Mouse (Mus musculus) heart, adult 2 months (tissue): Measurements from ENCODE around the gene Reep6.

Experiments used
- CTCF ChIP-seq: fragments of 200-600 bp; IDR thresholded peaks from 2 replicates; pipeline ENCODE4 v1.8.1; 2022; ENCODE audit warnings: antibody characterized with exemption, mild to moderate bottlenecking, moderate library complexity
- POLR2A ChIP-seq: fragments of 200-500 bp; IDR thresholded peaks from 2 replicates; pipeline ENCODE4 v1.6.1; 2011; ENCODE audit warnings: mild to moderate bottlenecking, low read depth, low read length, control low read depth; ENCODE audit not compliant: insufficient read depth

- TF ChIP-seq POLR2A (no peak), CTCF (no peak)
Measured at GRCm38 (mm10) chr10:80304862-80305261, 24.9 kb upstream of the Reep6 start.
